Mouse (Mus musculus) gastrocnemius, postnatal 4 days (tissue): ENCODE data around the gene Prrc2a. TPM values are rescaled to one million over a fixed set of nuclear protein-coding genes. Genes with fewer than 3 reads are reported as not detected.

Source experiments
- DNase-seq, 2 experiments: peaks; one replicate each; pipeline ENCODE4 v3.0.0; 2021 to 2022; ENCODE audit warnings: low spot score in 2 of 2, mixed read lengths in 2 of 2
- total RNA-seq, 2 experiments: library from RNA; stranded (reverse); gene quantifications; 2 replicates each; pipeline ENCODE4 v1.2.3; 2021

Gene Prrc2a
- total RNA-seq, 2 experiments from 2014 or later: 183 to 193 TPM

DNA sequence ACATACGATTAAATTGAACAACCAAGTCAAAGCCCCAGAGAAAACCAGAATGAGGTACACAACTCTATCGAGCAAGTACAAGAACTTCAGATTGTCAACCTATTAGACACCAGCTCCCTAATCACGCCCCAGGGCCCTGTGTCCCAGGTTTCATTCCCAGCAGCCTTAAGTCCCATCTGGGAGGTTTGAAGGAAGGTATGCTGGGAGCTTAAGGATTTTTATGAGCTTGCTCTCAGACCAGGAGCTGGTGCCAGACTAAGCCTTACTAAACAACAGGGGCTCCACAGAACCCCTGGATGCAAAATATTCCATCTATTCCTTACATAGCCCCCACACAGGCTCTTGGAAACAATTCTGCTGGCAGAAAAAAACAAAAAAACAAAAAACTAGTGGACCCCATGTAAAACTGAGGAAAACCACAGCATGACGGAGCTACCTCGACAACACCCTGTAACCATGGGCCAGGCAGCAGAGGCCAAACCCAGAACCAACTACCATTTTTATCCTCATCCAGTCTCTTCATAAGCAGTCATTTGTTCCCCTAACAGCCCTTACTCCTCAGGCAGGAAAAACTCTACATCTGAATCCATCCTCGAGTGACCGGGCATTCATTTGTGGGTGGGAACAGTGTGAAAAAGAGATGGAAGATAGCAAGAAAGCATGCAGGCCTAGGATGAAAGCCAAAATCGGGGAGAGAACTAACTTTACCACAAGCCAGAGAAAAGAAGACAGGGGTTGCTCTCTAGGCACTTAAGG lies 1.2 kb downstream of the Prrc2a start:
- no peak for DNase-seq

DNA sequence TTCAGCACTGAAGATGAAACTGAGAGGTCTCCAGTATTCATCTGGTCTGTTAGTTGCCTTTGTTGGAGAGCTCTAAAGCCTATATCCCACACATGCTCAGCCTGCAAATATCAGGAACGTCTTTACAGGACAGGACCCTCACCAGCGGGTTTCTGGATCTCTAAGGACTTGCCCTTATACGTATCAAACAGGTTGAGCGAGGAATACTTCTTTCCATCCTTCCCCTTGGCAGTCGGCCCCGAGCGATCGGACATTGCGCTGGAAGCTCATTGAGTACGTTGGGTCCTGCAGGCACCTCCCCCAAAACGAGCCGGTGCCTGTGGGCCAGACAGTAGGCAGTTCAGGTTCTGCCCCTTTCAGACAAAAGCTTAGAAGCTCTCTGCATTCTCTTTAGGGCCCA lies 2.0 kb downstream of the Prrc2a start:
- DNase-seq: no peak

DNA sequence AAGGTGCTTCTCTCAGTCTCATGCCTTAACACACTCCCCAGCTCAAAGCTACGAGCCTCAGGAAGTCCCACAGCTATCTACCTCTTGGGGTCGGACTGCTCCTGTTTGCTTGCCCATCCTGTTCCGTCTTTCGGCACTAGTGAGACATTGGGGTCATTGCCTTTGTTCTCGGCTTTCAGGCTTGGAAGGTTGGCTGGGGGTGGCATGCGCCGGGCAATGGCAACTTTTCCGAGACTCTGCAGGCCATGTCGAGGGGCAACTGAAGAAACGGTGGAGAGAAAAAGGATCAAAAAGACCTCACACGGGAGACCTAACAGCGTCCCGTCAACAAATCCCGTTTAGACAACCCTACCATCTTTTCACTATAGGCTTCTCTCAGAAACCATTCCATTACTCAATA lies 2.6 kb downstream of the Prrc2a start:
- DNase-seq: no peak

DNA sequence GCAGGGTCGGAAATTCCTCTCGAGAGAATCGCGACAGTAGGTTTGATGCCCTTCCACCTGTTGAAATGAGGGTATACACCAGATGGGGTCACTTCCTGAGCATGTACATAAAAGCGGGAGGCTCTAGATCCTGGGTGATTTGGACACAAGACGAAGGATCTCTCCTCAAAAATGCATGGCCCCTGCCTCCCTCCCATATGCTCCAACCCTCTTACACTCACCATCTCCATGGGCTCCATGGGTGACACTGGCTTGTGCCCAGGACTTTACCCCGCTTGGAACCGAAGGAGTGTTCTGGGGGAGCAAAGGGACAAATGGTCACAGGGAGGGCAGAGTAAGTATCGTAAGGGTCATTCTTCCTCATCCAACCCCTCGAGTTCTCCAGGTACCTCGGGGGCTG lies 3.3 kb downstream of the Prrc2a start:
- no peak for DNase-seq

DNA sequence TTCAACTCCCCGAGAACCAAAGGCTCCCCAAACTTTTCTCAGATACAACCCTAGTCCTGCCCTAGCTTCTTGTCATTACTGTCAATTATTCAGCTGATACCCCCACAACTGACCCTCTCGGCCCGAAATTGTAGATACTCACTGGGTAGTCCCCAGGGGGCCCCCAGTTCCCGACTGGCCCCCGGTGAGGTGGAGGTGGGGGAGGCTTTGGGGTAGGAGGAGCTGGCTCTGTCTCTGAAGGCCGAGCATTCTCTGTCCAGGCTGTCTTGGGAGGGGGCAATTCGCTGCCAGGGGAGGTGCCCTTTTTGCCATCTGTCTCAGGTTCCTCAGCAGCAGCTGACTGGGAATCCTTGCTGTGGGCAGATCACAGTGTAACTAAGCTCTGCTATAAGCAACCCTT lies 5.1 kb downstream of the Prrc2a start:
- DNase-seq: no peak

DNA sequence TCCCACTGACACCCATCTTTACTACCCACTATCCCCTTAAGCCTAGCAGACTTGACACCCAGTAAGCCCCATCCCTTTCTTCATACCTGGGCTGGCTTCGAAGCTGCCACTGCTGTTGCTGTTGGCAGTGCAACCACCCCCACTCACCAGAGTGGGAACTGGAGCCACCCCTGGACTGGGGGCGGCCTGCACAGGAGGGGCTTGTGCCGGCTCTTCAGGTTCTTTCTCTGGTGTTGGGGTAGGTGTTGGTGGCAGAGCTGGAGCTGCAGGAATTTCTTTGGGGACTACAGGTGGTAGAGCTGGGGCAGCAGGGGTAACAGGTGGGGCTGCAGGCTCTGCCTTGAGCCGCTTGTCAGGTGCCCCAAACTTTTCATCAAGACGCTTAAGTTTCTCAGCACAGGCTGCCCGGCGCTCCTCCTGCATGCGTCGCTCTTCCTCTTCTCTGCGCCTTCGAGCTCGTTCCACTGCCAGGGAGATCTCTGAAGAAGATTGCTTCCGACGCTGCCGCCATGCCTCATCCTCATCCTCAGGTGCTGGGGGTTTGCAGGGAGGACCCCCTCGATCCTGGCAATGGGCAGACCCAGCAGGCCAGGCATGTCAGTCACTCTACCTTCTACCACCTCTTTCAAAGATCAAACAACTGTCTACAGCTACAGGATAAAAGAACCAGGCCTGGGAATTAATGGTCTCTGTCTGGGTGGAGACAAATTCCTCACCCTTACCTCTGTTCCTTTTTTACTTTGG lies 5.7 kb downstream of the Prrc2a start:
- no peak for DNase-seq

DNA sequence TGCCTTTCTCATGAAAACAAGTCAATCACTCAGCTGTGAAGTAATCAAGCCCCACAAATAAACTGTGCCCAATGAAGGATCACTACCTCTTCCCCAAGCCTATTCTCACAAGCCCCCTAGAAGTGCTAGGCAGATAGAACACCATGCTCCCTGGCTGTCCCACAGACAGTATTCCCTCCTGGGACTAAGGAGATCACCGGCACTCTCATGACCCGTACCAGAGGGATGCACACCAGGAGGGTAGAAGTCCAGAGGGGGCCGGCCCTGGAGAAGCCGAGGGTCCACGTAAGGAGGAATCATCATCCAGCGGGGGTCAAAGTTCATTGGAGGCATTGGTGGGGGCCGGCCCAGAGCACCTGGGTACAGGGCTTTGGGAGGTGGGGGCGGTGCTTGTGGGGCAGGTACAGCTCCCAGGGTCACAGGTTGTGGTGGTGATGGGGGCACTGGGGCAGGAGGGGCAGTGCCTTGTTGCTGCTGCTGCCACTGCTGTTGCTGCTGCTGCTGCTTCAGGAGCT lies 7.0 kb downstream of the Prrc2a start:
- no peak for DNase-seq

DNA sequence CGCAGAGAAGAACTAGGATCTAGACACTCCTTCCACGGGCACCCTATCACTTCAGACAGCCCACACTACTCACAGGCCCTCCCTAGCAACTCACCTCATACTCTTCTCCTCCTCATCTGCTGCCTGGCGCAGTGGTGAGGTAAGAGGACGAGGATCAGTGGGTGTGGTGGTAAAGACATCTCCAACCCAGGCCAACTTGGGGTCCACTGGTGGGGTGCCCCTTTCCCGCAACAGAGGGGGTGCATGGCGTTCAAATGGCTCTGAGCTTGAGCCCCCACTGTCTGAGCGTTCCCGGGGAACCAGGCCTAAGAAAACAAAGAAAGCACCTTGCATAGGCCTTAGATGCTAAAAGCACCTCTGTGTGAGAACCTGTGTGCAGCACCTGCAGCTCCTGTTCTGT lies 7.4 kb downstream of the Prrc2a start:
- DNase-seq: no peak

DNA sequence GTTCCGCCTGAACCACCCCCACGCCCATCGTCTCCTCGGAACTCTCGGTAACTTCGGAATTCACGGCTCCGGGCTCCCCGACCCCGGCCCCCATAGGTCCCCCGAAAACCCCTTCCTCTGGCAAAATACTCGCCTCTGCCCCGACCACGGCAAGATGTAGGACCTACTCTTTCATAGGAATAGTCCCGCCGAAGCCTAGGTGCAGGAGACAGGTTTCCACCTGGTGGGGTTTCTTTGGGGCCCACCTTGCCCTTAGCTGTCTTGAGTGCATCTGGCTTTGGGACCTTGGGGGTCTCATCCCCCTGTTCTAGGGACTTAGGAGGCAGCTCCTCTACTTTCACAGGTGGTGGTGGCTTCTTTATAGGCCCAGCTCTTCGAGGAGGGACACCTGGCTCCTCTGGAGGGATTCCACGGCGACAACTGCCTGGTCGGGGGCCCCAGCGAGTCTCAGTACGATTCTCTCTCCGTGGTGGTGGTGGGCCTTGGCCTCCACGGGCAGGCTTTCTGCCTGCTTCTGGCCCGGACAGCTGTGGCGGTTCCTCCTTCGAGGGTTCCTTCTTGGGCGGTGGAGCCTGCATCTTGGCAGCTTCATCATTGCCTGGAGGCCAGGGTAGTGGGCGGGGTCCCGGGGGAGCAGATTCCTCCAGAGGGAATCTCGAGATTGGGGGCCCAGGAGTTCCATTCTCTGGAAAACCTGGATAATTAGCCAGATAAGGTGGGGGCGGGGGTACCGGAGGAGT lies 8.1 kb downstream of the Prrc2a start:
- no peak for DNase-seq

DNA sequence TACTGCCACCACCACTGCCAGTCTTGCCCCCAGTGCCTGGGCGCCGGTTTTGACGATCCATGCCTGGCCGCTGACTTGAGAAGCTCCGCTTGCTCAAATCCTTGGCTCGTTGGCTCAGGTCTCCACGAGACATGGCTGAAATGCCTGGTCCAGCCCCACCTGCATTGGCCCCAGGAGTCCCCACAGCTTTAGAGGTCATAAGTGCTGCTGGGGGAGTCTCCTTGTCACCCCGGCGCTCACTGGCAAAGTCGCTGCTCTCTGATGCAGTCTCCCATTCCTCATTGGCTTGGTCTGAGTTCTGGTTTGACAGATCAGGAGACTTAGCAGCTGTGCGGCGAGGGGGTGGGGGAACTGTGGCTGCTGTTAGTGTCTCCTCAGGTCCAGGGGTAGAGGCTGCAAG lies 9.2 kb downstream of the Prrc2a start:
- DNase-seq: no peak

DNA sequence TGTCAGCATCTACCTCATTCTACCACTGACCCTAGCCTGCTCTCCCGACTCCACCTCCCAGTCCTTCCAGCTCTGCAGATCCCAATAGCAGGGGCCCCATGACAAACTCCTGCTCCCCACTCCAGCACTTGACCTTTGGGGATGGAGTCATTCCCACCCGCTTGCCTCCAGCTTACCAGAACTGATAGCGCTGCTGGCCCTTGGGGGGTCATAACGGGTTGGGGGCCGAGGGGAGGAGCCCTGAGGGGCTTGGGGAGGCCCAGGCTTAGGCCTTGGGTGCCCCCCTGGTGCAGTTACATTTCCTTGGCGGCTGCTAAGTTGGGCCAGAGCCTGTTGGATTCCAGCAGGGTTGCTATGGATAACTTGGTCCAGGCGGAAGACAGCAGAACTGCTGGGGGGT lies 10.1 kb downstream of the Prrc2a start:
- DNase-seq: no peak

DNA sequence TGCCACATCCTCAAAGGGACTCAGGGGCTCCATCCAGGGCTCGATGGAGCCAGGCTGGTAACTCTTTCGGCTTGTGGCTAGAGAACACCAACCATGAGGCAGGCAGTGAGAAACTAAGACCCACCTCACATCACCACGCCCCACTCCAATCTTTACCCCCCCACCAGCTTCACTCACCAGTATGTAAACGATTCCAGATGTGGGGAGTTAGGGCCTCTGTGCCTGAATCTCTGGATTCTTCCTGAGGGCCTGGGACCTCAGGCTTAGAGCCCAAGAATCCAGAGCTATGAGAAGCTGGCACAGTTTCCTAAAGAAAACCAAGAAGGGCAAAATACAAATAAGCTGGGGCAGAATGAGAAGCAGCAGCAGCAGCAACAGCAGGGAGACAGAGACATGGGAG lies 10.8 kb downstream of the Prrc2a start:
- DNase-seq: no peak

DNA sequence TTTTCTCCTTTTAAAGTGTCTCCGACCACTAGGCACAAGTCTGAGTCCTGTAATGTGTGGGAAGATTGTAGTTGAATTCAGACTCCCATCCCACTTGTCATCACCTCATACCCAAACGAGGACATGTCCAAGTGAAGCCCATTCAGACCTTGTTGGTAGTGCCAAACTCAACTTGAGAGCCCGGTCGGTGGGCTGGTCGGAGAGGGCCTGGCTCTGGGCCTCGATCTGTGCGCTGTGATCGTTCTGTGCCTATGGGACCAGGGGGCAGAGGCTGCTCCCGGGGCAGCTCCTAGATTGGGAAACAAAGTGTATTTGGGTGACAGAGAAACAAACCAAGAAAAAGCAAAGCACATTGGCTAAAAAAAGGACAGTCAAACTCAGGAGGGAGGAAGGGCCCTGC lies 11.6 kb downstream of the Prrc2a start:
- no peak for DNase-seq

DNA sequence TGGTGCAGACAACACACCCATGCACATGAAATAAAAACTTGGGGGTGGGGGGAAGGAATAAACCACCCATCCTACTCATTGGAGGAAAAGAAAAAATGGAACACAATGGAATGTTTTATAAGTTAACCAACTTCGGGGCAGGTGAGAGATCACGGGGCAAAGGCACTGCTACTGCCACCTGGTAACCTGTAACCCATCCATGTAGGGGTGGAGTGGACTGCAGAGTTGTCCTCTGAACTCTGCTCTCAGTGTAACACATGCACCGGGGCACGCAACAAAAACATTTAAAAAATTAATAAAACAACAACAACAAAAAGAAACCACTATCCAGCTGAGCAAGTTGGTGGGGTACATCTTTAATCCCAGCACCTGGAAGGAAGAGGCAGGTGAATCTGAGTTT lies 12.6 kb downstream of the Prrc2a start:
- DNase-seq: no peak

DNA sequence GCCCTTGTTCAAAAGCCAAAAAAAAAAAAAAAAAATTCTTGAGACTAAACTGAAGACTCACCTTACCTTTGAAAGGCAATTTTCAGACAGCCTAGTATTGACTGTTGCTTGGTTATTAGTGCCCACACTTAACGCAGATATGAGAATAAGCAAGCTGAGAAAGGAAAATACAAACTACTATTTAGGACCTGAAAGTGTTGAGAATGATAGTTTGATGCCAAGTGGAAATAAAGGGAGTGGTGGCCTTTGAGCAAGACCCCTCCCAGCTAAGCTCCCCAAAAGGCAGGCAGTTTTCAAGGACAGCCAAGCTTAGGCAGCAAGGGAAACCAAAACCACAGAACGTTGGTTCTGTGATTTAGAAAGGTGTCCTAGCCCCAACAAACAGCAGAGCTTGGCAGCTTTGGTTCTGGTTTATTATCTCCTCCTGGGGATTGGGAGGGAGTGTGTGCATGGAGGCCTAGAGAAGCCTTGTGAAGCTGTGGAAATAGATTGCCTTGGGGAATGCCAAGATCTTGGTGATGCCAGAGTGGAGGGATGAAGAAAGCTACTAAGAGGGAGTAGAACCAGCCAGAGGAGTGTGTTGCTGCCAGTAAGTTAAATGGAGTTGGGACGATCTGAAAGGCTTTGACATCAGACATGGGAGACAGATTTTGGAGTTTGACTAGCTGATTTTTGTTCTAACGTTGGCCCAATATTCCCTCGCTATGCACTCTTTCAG lies 16.6 kb downstream of the Prrc2a start:
- no peak for DNase-seq

DNA sequence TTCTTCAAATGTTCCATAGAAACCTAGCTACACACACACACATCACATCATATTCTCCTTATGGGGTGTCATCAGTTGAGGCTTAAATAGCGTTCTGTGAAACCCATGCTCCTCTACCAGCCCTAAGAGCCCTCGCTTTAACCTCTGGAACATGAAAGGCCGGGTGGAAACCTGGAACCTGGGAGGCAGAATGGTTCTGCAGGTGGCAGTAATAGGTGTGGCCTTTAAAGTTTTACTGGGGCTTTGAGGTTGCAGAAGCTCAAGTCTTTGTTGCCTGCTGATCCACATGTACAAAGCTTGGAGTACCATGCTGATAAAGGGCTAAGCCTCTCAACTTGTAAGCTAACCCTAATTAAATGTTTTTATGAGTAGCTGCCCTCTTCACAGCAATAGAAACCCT lies 17.3 kb downstream of the Prrc2a start:
- no peak for DNase-seq

DNA sequence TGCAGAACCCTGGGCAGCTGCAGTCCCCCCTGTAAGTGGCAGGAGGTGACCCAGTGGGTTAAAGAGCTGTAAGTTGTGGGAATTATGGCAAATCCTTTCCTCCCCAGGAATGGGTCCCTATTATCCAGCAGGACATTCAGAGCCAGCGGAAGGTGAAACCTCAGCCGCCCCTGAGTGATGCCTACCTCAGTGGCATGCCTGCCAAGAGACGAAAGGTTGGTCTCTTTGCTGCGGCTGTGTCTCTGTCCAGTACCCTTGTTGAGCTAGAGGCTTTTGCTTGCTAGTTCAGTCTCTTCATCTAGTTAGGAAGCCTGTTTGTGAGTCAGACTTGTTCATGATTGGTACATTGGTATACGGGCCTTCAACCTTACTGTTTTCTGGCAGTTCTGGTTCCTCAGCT lies 18.6 kb downstream of the Prrc2a start:
- no peak for DNase-seq

DNA sequence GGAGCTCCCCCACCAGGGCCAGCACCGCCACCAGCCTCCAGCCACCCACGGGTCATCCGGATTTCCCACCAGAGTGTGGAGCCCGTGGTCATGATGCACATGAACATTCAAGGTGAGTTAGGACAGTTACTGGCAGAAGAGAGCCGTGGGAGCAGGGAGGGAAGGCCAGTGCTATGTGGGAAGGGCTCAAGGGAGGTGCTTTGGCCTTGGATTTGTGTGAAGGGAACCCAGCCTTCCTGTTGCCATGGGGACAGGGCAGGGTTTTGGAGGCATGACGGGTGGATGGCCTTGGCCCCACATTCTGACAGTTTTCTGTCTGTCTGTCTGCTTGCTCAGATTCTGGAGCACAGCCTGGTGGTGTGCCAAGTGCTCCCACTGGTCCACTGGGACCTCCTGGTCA lies 22.7 kb downstream of the Prrc2a start:
- no peak for DNase-seq

DNA sequence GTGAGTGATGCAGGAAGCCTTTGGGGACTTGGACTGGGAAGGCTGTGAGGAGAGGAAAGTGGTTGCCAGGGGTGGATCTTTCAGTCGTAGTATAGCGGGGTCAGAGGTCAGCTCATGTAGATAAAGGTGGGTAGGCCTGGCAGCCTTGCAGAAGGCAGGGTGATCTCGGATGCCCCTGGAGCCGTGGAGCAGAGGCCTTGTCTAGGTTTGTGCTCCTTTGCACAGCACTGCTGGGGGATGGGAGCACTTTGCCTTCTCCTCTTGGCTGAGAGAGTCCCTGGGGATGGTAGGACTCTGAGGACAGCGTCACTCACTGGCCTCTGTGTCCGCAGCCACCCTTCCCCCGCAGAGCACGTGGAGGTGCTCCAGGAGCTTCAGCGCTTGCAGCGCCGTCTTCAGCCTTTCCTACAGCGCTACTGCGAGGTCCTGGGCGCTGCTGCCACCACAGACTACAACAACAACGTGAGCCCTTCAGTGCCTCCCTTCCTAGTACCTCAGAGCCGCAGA lies 24.2 kb downstream of the Prrc2a start:
- DNase-seq: no peak

DNA sequence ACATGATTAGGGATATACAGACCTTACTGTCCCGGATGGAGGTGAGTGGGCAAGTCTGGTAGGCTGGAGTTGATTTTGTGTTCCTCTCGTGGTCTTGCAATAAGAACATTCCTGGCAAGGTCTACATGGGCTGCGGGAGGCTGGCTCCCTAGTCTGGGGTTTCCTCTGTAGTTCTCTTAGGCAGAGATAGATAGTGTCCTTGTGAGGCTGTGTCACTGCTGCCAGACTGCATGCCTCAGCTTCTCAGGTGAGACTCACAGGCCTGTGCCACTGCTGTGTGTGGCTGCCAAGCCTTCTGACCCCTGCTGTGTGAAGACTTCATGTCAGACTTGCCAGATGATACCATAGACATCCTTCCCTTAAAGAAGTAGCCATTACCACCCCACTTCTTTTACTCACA lies 25.4 kb downstream of the Prrc2a start:
- no peak for DNase-seq
